Mouse (Mus musculus): Measurements from ENCODE around the gene Evpl.

- TF ChIP-seq CTCF (IDR thresholded peaks at IDR 0.05; ENCODE audit: low read depth, low read length), result no peak
- no peak for TF ChIP-seq POLR2A (IDR thresholded peaks at IDR 0.05; ENCODE audit: borderline replicate concordance, low read depth, low read length)
Measured at GRCm38 (mm10) chr11:116282089-116282488, 44.2 kb upstream of the Evpl start.

Data from bone marrow macrophage, adult 2 months (primary cell).